Mouse (Mus musculus) layer of hippocampus, adult 8-10 months (tissue): ENCODE data around the gene Ube2d3. TPM values are rescaled to one million over a fixed set of nuclear protein-coding genes. Genes with fewer than 3 reads are reported as not detected.
"Not testable (repeated sequence)": the region's sequence is repeated elsewhere in the genome, so short reads cannot be mapped to it uniquely, and the experiment has no call there.

Experiments used
- DNase-seq, 2 experiments: peaks; one replicate each; pipeline ENCODE4 v3.0.0; 2022; ENCODE audit warnings: low spot score in 2 of 2
- total RNA-seq, 4 experiments: library from RNA; stranded (reverse); gene quantifications; 2 replicates each; pipeline ENCODE4 v1.2.4; 2022

Gene Ube2d3
- total RNA-seq, 4 experiments from 2014 or later, result 227 to 254 (median 239) TPM

- DNase-seq, result no peak
These were observed 890 bp upstream of the Ube2d3 start for GRCm38 (mm10) chr3:135436901-135437616.

GRCm38 (mm10) chr3:135438531-135438912, 573 bp downstream of the Ube2d3 start:
- DNase-seq, result peak; percentile 89 to 94

GRCm38 (mm10) chr3:135438913-135439531, 1.1 kb downstream of the Ube2d3 start:
- peak; percentile 51 to 68 for DNase-seq

GRCm38 (mm10) chr3:135439651-135440050, 1.7 kb downstream of the Ube2d3 start:
- no peak for DNase-seq

GRCm38 (mm10) chr3:135440221-135440620, 2.3 kb downstream of the Ube2d3 start:
- DNase-seq, result peak in 1 of 2 experiments; percentile 8

- no peak for DNase-seq
These were observed 2.7 kb downstream of the Ube2d3 start for GRCm38 (mm10) chr3:135440621-135441020.

- no peak for DNase-seq
These were observed 7.0 kb downstream of the Ube2d3 start for GRCm38 (mm10) chr3:135444930-135445329.

- DNase-seq, result no peak
These were observed 21.0 kb downstream of the Ube2d3 start for GRCm38 (mm10) chr3:135458981-135459380.

GRCm38 (mm10) chr3:135468402-135468801, 30.5 kb downstream of the Ube2d3 start:
- no peak for DNase-seq

GRCm38 (mm10) chr3:135469146-135469545, 31.2 kb downstream of the Ube2d3 start:
- DNase-seq, result no peak

- peak; percentile 45 to 48 for DNase-seq
These were observed 32.0 kb downstream of the Ube2d3 start for GRCm38 (mm10) chr3:135469974-135470373.

- no peak for DNase-seq
These were observed 32.9 kb downstream of the Ube2d3 start for GRCm38 (mm10) chr3:135470823-135471222.

- DNase-seq, result no peak
These were observed 37.1 kb downstream of the Ube2d3 start for GRCm38 (mm10) chr3:135475025-135475424.

- DNase-seq, result peak in 1 of 2 experiments; percentile 30
These were observed 38.3 kb downstream of the Ube2d3 start for GRCm38 (mm10) chr3:135476286-135476685.

GRCm38 (mm10) chr3:135476977-135477376, 39.0 kb downstream of the Ube2d3 start:
- no peak for DNase-seq

GRCm38 (mm10) chr3:135479090-135479489, 41.1 kb downstream of the Ube2d3 start:
- not testable (repeated sequence) for DNase-seq

GRCm38 (mm10) chr3:135480767-135481166, 42.8 kb downstream of the Ube2d3 start:
- DNase-seq, result no peak

GRCm38 (mm10) chr3:135481608-135482007, 43.7 kb downstream of the Ube2d3 start:
- DNase-seq, result no peak

GRCm38 (mm10) chr3:135484650-135485049, 46.7 kb downstream of the Ube2d3 start:
- DNase-seq, result not testable (repeated sequence)

GRCm38 (mm10) chr3:135485128-135485899, 47.4 kb downstream of the Ube2d3 start, which contains the start of gene Manba:
Gene Manba (plus strand): TSS chr3:135485611.
- peak; percentile 19 to 45 for DNase-seq

- no peak for DNase-seq
These were observed 47.9 kb downstream of the Ube2d3 start for GRCm38 (mm10) chr3:135485900-135486241.

GRCm38 (mm10) chr3:135486351-135486750, 48.4 kb downstream of the Ube2d3 start:
- DNase-seq, result no peak
